Mouse (Mus musculus): ENCODE measurements around the gene Eomes.

Gene Eomes

DNA sequence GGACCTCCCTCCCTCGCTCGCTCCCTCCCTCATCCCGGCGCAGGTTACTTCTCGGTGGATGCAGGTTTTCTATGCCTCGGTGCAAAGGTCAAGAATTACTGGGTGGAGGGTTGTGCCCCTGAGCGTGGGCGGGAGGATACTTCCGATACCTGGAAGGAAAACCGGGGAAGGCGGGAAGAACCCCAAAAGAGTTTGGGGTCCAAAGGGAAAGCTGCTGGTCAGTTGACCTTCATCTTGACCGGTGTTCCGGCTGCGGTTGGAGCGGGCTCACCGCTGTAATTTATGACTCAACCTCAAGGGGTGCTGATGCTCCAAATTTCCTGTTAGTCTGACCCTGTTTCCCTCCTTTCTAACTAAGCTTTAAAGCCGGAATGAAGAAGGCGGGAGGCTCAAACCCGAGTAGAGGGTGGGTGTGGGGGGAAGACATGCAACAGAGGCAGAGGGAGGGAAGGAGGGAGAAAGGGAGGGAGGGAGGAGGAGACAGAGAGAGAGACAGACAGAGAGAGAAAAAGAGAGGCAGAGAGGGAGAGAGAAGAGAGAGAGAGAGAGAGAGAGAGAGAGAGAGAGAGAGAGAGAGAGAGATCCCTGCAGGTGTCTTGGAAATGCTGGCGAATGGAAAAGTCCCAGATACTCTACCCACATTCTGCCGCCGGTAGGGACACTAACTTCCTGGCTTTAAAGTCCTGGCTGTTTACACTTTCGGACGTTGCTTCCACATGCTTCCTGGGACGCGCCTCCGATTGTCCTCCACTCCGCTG, 10.3 kb downstream of the Eomes start:
- peak; percentile 65 to 77 for DNase-seq

DNA sequence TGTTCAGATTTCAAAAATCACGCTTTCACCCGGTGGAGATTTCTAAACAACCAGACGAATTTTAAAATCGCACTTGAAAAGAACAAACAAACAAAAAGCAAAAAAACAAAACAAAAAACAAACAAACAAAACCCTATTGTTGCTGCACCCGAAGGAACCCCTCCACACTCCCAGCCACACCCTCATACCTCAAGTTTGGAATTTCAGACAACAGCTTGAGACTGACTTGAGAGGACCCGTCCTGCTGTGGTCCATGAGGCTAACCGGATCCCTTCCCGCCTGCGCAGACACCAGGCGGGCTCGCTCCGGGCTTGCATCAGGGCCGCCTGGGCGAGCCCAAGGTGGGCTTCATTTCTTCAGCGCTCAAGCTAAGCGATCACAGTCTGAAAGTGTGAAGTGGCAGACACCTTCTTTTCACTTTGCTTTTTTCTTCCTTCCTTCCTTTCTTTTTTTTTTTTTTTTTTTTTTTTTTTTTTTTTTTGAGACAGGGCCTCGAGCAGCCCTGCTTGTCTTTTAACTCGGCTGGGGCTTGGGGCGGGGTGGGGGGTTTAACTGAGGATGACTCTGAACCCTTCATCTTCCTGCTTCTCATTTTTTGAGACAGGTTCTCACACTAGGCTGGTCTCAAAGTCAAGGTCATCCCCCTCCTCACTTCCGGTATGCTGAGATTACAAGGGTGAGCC, 11.0 kb downstream of the Eomes start:
- peak; percentile 34 to 40 for DNase-seq

DNA sequence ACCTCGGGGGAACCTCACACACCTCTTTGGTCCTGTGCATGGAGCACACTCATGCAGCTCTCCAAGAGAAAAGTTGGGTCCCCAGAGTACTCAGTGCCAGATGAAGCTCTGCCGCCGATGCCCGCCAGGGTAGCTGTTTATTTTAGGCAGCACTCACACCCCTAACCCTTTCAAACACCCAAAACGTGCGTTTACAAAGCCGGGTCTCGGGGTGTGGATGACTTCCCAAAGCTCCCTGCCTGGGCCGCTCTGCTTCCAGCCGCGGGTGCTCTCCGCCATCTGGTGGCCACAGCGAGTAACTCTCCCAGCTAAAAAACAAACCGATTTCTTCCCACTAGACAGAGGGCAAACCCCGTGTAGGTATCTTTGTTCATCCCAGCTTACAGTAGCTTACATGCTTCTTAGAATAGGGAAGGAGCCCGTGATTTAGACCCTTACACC, 11.6 kb downstream of the Eomes start:
- DNase-seq, result peak; percentile 81 to 85

DNA sequence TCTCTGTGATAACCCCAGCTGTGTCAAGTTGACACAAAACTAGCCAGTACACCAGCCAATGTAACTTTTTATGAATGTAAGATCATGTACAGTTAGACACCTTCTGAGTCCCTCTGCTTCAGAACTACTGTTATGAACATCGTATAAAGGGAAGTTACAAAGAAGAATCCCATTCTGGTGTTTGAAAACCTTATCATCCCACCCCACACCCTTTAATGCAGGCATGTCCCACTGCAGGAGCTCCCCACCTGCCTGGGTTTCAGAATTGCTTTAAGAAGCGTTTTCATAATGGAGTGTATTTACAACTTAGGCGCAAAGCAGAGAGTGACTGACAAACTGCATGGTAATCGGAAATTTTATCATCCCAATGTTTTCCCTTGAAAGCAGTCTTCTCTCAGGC, 13.2 kb downstream of the Eomes start:
- no peak for DNase-seq

DNA sequence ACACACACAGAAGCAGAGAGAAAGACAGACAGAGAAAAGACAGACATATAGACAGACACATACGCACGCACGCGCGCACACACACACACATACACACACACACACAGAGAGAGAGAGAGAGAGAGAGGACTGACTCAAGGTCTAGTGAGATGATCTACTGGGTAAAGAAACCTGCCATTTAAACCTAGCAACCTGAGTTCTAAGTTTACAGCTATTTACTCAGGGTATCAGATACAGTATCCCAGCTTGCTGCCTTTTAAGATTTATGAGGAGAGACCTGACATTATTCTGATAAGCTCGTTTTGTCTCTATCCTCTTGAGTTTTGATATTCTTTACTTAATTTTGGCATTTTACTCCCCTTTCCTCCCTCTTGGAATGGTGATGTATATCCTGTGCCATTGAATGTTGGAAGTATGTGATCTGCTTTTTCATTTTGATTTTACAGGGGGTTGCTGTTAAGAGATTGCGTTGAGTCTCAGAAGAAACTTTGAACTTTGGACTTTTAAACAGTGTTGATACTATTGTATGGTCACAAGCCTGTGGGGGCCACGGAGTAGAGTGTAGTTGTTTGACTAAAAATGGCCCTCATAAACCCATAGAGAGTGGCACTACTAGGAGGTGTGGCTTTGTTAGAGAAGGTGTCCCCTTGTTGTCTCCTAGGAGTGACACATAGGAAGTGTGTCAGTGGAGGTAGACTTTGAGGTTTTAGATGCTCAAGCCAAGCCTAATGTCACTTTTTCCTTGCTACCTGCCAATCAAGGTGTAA, 15.1 kb downstream of the Eomes start:
- DNase-seq, result no peak

DNA sequence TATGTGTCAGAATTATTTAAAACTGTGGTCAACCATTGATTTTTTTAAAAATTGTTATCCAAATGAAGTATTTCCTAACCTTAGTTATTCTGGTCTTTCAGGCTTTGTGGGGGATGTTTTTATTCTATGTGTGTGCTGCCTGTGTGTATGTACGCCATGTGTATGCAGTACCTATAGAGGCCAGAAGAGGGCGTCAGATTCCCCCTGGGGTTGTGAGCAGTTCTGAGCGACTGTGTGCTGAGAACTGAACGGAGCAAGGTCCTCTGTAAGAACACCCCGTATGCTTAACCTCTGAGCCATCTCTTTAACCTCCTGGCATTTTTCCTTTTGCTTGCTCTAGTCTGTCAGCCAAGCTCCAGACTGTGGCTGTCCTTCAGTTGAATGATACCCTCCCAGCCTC, 16.1 kb downstream of the Eomes start:
- DNase-seq, result no peak

DNA sequence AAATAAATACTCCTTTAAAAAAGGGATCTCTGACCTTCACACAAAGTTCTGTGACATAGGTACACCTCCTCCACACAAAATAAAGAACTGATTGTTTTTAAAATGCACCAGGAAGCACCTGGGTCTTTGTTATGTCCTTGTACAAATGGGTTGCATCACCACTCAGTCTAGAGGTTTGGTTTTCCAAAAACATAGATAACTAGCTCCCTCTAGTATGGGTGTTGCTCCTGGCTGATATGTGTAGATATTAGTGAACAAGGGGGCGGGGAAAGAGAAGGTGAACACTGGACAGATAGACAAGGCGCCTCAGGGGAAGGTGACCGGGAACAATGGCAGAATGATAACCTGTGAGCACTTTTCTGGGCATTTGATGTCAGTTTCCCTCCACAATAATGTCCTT, 17.9 kb downstream of the Eomes start:
- no peak for DNase-seq

DNA sequence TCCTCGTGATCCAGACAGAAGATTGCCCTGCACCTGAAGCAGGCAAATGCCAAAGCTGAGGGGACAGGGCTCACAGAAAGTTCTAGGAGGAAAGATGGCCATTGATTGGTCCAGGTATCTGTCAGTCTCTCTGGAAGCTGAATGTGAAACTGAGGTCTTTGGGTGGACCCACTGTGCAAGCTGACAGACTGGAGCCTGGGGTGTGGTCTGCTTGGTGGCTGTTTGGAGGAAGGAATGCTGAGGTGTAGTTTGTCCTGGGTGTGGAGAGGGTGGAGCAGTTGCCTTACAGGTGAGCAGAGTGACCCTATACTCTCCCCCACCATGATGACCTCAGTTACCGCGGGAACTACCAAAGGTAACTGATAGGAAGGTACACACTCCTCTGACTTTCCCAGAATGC, 18.9 kb downstream of the Eomes start:
- no peak for DNase-seq

DNA sequence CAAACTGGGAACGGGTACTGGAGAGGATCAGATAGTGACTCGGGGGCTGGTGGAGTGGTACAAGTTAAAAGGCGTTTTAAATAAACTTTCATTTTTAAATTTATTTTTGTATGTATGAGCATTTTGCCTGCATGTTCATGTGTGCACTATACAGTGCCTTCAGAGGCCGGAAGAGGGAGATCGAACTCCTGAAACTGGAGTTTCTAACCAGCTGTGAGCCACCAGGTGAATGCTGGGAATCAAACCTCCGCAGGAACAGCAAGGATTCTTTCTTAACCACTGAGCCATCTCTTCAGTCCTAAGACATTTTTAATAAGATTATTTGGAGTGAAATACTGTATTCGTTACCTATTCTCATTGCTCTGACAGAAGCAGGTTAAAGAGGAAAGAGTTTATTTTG, 20.0 kb downstream of the Eomes start:
- DNase-seq, result no peak

DNA sequence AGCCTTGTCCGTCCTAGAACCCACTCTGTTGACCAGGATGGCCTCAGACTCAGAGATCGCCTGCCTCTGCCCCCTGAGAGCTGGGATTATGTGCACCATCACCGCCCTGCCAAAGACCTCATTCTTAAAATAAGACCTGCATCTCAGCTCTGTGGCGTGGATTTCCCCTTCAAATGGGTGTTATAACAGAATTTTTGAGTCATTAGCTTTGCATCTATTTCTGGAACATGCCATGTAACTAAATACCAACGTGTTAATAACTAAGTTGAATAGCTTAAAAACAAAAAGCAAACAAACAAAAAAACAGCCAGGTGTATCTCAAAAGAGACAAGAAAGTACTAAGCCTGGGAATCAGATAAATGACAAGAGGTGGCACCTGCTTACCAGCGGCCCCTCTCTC, 23.0 kb downstream of the Eomes start:
- no peak for DNase-seq

DNA sequence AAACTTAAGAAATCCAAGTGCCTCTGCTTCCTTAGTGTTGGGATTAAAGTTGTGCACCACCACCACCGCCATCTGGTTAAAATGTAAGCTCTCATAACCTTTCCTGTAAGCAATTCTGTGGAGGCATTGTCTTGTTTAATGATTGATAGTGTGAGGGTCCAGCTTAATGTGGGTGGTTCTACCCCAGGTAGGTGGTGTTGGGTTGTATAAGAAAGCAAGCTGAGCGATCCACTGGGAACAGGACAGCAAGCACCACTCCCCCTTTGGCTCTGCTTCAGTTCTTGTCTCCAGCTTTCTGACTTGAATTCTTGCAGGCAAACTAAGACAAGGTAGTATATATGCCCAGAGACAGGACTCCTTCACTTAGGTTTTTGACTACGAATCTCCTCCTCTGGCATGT, 26.6 kb downstream of the Eomes start:
- peak in 1 of 2 experiments; percentile 18 for DNase-seq

DNA sequence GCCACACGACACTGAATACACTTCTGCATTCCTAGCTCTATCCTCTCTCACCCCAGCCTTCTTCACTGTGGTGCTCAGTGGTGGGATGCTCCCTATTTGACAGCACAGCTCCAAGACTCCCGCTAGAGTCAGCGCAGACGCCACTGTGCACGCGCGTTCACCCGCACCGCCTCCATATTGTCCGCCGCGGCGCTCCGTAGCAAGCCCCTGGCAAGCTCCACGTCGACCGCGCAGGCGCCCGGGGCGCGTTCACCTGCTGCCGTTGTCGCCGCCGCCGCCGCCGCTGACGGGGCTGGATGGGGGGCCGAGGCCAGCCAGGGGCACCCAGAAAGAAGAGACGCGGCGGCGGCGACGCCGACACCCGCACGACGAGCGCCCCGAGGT, 28.0 kb downstream of the Eomes start, which contains the start of gene Golga4:
Gene Golga4 (plus strand): TSS at position 248 of the 384 bp plus-strand sequence.
- peak; percentile 93 to 95 for DNase-seq

DNA sequence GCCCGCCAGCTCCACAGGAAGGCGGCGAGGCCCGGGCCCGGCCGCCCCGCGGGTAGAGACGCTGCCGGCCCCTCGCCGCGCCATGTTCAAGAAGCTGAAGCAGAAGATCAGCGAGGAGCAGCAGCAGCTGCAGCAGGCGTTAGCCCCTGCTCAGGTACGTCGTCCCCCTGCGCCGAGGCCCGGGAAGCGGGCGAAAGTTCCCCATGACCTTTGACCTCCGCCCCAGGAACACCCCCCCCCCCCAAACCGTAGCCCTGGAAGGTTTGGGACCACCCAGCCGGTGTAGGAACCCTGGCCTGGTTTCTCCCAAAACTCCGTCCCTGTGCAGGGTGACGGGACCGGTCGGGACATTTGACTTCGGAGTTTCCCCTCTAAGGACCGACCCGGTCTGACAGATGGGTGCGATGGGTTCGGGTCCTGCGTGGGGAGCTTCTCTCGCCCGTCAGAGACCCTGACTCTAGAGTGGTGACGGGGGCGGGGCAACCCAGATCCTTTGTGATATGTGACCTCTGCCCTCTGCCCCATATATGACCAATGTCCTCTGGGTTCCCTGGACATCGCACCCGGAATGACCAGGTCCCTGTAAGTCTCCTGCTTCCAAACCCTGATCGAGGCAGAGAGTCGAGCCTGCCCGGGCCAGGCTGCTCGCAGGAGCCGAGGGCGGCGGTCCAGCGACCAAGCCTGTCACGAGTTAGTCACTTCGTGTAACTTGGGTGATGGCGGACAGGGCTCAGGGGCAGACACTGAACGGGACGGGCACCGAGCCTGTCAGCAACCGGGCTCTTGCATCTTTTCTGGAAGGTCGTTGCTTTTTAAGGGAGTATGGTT, 28.6 kb downstream of the Eomes start:
- peak; percentile 49 to 66 for DNase-seq

DNA sequence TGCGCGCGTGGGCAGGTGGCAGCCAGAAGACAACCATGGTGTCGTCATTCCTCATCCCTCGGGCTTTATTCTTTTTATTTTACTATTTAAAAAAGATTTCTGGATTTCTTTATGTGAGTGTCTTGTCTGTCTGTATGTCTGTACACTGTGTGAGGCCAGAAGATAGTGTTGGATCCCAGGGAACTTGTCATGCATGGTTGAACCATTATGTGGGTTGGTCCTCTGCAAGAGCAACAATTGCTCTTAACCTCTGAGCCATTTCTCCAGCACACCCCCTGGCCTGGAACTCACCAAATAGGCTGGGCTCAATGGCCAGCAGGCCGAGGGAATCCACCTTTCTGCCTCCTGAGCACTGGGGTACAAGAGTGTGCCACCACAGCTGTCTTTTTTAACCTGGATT, 29.5 kb downstream of the Eomes start:
- peak; percentile 31 to 57 for DNase-seq

DNA sequence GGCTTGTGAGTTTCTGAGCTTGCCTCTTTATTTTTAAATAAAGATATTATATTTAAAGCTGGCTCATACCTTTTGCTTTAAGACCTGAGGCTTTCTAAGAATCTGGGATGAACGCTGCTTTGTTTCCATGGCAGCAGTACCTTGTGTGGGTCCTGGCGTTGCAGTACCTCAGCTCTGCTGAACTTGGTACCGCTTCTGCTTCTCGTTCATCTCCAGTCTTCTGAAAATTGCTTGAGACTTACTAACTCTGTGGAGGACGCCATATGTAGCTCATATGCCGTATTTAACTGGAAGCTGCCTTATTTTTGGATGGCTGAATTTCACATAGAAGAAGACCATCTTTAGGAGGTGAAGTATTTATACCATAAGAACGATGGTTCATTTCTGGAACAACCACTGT, 30.6 kb downstream of the Eomes start:
- no peak for DNase-seq

DNA sequence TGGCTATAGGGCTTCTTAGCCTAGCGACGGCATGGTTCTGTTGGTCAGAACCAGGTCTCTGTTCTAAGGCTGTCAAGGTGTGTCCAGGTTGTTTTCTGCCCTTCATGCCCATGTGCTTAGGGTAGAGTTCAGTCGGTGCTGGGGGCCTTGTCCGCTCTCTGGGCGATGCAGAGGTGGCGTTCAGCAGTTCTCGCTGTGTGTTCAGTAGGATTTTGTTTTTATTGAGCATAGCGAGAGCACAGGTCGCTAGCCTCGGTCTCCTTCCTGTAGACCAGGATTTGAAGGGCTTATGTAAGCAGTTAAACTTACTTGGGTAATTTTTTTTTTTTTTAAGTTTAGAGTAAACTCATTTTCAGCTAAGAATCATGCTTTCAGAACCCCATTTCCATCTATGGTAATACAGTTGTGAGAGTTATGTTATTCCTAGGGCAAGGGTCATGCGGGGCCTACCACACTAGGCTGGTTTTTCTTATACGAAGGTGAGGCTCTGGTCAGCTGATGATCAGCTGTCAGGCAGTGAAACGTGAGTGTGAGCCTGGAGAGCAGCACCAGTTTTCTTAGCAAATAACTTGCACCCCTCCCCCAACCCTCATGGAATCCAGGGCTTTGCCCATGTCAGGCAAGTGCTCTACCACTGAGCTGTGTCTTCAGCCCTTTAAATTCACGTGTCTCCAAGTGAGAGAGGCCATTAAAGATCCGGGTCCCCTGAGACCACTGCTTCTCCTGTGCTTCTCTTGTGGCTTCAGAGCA, 33.1 kb downstream of the Eomes start:
- peak; percentile 15 to 45 for DNase-seq

DNA sequence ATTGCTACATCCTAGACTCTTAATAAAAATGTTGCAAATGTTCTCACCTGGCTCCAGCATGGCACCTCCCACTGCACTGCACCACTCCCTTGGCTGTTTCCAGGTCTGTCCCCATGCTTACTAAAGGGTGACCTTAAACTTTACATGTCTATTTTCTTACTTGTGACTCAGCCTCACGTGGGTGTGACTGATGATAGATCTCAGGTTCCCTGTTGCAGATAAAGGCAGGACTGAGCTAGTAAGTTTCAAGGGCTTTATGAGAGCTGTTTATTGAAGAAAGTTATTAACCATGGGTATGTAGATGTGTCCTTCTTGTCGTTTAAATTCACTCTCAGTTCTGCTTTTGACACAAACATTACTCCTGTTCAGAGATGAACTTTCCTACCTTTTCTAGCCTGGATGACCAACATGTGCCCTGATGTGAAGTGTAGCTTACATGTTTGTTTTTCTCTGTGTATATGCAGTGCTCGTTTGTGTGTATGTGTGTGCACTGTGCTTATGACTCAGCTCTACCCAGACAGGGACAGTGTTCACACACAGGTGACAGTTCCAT, 34.7 kb downstream of the Eomes start:
- DNase-seq, result no peak

DNA sequence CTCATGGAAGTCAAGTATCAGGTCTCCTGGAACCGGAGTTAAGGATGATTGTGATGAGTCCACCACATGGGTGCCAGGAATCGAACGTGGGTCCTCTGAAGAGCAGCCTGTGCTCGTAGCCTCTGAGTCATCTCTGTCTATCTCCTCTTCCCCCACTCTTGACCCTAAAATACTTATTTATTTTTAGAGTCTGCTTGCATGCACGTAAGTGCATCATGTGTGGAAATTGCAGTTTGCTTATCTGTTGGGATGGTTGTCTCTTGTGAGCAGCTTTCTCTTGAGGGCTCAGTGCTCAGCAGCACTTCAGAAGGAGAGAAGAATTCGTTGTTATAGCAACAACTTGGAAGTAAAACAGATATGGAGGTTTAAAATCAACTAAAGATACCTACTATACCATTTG, 37.5 kb downstream of the Eomes start:
- DNase-seq, result no peak

DNA sequence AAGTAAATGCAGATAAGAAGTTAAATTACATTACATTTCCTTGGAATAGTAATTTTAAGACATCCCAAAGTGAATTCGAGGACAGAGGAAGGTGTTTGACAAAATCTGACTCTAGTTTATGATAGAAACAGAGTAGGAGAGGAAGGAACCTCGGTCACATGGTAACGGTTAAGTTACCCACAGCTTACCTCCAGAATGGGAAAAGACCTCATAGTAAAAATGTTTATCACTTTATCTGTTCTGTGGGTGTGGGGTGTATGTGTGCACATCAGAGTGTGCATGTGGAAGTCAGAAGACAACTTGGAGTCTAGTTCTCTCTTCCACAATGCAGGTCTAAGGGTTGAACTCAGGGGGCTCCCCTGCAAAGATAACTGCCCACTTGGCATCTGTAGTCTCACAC, 38.1 kb downstream of the Eomes start:
- no peak for DNase-seq

DNA sequence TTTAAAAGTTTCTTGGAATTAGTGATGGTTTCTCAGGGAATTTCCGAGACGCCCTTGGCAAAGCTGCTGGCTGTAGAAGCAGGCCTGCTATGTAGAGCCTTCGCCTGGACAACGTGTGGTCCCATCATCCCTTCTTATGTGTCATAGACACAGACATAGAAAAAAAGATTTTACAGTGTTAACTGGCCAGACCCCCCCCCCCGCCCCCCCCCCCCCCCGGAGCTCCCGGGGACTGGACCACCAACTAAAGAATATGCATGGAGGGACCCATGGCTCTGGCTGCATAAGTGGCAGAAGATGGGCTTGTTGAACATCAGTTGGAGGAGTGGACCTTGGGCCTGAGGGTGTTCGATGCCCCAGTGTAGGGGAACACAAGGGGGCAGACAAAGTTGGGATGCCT, 39.6 kb downstream of the Eomes start:
- DNase-seq, result no peak

DNA sequence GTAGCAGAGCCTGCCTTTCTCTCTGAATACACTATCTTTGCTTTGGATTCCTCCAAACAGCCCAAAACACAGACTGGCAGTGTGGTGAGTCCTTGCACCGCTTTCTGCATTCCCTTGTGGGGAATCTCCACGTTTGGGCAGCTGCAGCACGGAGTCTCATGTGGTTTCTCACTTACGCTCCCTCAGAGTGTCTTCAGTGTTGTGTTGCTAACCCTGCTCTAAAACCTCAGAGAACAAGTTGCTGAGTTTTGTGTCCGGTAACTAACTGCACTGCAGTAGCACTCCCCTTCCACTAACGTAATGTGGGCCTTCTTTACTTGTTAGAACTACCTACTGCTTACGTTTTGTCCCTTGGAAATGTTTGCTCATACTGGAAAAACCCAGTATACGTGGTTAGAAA, 41.1 kb downstream of the Eomes start:
- DNase-seq, result no peak

DNA sequence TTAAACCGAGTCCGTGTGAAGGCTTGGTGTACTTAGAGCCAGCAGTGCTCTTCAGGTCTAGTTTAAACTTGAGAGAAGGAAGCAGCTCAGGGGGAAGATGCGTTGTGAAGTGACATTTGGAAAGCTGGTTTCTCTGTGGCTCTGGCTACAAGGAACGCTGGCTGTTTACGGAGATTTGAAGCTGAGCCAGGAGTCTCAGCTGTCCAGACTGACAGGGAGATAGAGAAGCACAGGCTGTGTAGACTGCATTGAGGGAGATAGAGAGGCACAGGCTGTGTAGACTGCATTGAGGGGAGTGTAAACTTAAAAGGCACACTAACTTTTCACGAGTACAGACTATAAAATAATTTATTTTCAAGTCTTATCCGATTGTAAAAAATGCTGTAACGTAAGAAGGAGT, 42.0 kb downstream of the Eomes start:
- DNase-seq, result peak in 1 of 2 experiments; percentile 24
